Mouse (Mus musculus): ENCODE measurements at regions not wholly inside any gene's neighbourhood (a gene's known extent, or its start where the extent isn't known, plus 50 kb on each side); places are given as distances from the start of the nearest gene placed in this dataset.

DNA sequence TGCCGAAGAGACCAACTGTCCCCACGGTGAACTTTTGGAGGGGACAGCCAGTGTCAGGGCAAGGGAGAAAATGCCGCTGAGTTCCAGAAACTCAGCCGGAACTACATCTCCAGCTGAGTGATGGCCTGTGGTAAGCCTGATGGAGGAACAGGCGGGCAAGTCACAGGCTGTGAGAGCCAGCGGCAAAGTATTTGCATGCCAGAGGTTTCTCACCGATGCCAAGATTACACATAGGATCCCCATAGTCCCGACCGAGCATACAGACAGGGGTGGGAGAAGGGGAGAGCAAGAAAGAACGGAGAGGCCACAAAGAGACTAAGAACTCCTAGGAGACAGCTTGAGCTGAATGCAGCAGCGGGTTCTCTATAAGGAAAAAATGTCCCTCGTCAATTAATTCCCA, 55.8 kb upstream of the Daam1 start:
- H3K36me3 ChIP-seq: no peaks in the 10 kb centered on the region
- peaks cover 5% of the 10 kb centered on the region for H3K27me3 ChIP-seq (ENCODE audit: low read depth, poor library complexity, severe bottlenecking)
- no peak for DNase-seq (ENCODE audit: low spot score)
- H3K4me1 ChIP-seq: peaks cover 10% of the 10 kb centered on the region
- WGBS: 86% methylated on average over 12 of the region's 12 CpGs
- no peak overlapping the region for H3K4me3 ChIP-seq
- H3K27ac ChIP-seq (replicated peaks): no peak overlapping the region
- no peaks in the 10 kb centered on the region for H3K9me3 ChIP-seq (replicated peaks)

DNA sequence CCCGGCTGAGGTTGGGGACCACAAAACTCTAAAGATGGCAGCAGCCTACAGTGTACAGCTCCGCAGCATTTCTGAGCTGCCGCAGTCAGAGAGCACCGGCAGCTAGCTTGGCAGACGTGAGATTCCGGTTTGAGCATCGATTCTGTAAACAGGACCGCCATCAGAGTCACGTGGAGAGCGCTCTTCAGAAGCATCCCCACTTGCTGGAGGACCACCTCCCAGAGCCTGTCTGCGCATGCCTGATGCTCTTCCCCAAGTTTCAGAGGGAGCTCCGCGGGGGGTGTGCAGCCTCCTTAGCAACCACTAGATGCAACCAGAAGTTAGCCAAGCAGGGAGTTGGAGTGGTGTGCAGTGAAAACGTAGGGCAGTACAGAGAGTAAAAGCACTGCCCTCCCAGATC, 52.7 kb upstream of the Daam1 start:
- 38% methylated on average over 14 of the region's 14 CpGs for WGBS
- Histone ChIP-seq H3K36me3 (no peaks in the 10 kb centered on the region), H3K4me3 (peak overlapping the region; percentile 36), H3K9me3 (replicated peaks) (no peaks in the 10 kb centered on the region), H3K4me1 (peaks cover 10% of the 10 kb centered on the region), H3K27ac (replicated peaks) (0 out of 2 replicates have a peak overlapping the region, but pooled peaks have one; percentile 38), H3K27me3 (ENCODE audit: low read depth, poor library complexity, severe bottlenecking) (peaks cover 5% of the 10 kb centered on the region)
- peak; percentile 56 for DNase-seq (ENCODE audit: low spot score)

DNA sequence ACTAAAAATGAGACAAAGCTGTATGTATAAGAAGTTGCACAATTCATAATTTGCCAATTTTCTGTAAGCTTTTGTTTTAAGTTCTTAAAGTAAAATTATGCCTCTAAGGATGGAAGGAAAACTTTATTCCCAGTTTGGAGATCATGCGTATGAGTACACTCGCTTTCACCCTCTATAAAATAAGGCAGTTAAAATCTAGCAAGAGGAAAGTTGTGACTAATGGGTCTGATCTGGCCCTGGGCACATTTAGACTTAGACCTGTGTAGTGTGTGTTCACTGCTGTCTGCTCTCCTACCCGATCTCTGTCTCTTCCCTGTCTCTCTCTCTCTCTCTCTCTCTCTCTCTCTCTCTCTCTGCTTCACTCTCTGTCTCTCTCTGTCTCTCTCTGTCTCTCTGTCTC, 51.9 kb upstream of the Daam1 start:
- 83% methylated on average over 3 of the region's 3 CpGs for WGBS
- H3K27me3 ChIP-seq (ENCODE audit: low read depth, poor library complexity, severe bottlenecking): peaks cover 5% of the 10 kb centered on the region
- no peaks in the 10 kb centered on the region for H3K36me3 ChIP-seq
- DNase-seq (ENCODE audit: low spot score): no peak
- H3K4me1 ChIP-seq: peaks cover 10% of the 10 kb centered on the region
- no peak overlapping the region for H3K27ac ChIP-seq (replicated peaks)
- H3K4me3 ChIP-seq: no peak overlapping the region
- H3K9me3 ChIP-seq (replicated peaks): no peaks in the 10 kb centered on the region

DNA sequence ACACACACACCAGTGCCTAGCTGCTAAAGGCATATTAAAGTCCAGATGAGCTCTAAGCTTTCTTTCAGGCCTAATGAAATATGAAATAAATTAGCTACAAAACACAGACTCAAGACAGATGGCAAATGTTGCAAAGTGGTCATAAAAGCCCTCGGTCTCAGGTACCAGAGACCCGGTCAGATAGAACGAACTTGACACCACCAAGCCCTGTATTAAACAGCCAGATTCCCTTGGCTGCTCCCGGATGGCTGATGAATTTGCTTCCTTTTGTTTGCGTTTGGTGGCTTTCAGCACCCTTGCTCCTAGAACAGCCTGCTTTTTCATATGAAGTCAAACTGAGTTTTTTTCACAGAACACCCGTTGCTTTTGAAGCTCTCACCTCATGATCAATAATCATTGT, 51.5 kb upstream of the Daam1 start:
- no peak for DNase-seq (ENCODE audit: low spot score)
- H3K27me3 ChIP-seq (ENCODE audit: low read depth, poor library complexity, severe bottlenecking): peaks cover 5% of the 10 kb centered on the region
- H3K9me3 ChIP-seq (replicated peaks): no peaks in the 10 kb centered on the region
- no peak overlapping the region for H3K27ac ChIP-seq (replicated peaks)
- 64% methylated on average over 6 of the region's 6 CpGs for WGBS
- H3K4me3 ChIP-seq: no peak overlapping the region
- H3K36me3 ChIP-seq: no peaks in the 10 kb centered on the region
- peaks cover 14% of the 10 kb centered on the region for H3K4me1 ChIP-seq
